Mouse (Mus musculus) brain, embryonic 14.5 days (tissue): ENCODE measurements around the gene Ltc4s.

Experiments
- CTCF ChIP-seq: fragments of 200-500 bp; IDR thresholded peaks from 2 replicates; pipeline ENCODE4 v1.5.1; 2012; ENCODE audit warnings: inconsistent platforms, mild to moderate bottlenecking, moderate library complexity, borderline replicate concordance; ENCODE audit not compliant: insufficient read depth, insufficient read length; ENCODE audit errors: extremely low read depth
- POLR2A ChIP-seq: fragments of 200-500 bp; IDR thresholded peaks from 2 replicates; pipeline ENCODE4 v1.6.1; 2012; ENCODE audit warnings: mild to moderate bottlenecking, inconsistent platforms, borderline replicate concordance; ENCODE audit not compliant: poor library complexity, insufficient read depth, insufficient read length, severe bottlenecking; ENCODE audit errors: extremely low read depth

DNA sequence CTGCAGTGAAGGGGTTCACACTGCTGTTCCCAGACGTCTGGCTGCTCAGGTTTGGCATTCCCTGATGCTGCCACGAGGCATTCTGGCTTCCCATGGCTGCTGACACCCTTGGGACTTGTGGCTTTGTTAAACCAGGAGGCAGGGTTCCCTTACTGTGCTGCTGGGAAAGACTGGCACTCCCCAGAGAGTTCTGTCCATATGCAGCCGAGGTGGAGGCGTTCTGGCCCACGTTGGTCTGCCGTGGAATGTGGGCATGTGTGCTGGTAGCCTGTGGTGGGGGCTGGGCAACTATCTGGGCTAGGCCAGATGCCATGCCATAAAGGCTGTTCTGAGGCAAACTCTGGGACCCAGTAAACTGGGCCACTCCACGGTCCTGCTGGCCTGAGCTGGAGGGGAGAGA lies 19.9 kb upstream of the Ltc4s start:
- no peak for TF ChIP-seq CTCF
- TF ChIP-seq POLR2A = no peak
